Mouse (Mus musculus): ENCODE measurements around the gene Sh3rf3.
"Not testable (repeated sequence)": the region's sequence is repeated elsewhere in the genome, so short reads cannot be mapped to it uniquely, and the experiment has no call there.

Sh3rf3 gene

DNA sequence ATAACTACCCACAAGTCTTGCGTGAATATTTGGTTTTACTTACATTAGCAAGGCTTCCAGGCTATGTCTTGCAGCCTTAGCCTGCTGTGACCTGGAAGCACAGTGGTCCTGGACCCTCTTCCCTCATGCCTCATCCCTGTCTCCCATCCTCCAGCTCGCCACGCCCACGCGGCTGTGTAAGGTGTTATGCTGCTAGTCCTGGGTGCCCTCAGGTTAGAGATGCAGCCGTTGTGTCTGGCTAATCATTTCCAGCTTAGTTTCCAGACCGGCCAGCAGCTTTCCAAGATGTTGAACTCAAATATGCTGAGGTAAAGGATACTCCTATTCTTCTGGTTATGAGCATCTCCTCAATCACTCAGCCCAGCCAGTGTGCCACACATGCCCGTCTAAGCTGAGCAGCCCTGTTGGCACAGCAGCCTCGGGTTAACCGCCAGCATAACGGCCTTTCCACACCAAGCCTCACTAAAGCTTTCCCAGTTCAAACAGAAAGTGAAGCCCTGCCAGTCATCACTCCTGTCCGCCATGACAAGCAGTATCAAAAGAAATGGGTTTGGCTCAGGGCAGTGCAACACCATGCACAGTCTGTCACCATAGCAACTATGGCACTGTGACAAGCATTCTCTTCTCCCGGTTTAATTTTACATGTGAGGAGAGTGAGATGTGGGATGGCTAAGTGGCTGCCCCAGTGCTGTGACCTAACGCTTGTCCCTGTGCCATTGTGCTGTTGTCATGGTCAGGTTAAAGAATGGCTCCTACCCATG lies 276.9 kb downstream of the Sh3rf3 start:
- in situ Hi-C loops (cut with MboI, MseI) = no loop called here

DNA sequence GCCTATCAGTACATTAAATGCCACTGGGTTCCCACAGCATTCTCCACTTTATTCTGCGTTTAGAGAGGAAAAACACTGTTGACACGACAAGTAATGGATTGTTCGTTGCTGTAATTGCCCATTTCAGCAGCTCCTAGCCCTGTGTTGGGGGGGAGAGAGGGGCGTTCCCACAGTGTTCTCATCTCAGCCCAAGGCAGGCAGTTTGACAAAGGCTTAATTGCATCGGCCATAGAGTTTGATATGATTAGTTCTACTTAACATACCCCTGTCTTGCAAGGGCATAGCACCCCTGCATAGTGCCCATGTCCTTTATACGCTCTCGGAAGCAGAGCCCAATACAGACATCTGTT lies 277.4 kb downstream of the Sh3rf3 start:
- in situ Hi-C loops (cut with MboI, MseI) = no loop called here

GRCm38 (mm10) chr10:59091556-59091955 lies 278.4 kb downstream of the Sh3rf3 start:
- in situ Hi-C loops (cut with MboI, MseI) = no loop called here

DNA sequence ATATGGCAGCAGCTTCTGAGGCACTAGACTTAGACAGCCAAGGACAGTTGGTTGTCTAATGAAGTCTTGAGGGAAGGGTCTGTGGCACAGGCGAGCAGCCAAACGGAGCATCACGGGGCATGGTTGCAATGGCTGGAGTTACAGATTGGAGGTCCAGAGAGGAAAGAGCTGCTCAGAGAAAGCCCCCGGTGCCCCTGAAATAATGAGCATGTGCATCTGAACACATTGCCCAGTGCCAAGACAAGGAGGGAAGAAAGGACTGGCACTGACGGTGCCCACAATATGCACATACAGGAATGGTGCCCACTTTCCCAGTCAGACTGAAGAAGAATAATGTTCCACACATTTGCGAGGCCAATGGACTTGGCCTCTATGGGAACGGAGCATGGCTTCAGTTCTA lies 278.8 kb downstream of the Sh3rf3 start:
- in situ Hi-C loops (cut with MboI, MseI) = no loop called here

- in situ Hi-C loops (cut with MboI, MseI) = not testable (repeated sequence)
Measured at GRCm38 (mm10) chr10:59103076-59103475, 289.9 kb downstream of the Sh3rf3 start.

DNA sequence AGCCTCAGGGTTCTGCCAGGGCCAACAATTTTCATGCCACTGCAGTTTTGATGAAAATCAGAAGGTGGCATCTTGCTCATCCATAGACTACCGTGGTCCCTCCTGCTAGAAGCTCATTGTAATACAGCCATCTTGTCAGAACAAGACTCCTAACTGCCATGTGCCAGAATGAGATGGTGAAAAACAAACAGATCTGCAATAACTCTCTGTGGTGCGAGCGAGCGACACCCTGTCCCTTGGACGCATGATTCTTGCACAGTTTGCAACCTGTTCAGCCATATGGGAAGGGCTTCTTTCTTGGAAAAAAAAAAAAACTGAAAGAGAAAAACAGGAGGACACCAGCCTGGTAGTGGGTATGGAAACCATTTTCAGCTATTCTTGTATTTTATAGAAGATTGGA lies 291.5 kb downstream of the Sh3rf3 start:
- in situ Hi-C loops (cut with MboI, MseI) = no loop called here

DNA sequence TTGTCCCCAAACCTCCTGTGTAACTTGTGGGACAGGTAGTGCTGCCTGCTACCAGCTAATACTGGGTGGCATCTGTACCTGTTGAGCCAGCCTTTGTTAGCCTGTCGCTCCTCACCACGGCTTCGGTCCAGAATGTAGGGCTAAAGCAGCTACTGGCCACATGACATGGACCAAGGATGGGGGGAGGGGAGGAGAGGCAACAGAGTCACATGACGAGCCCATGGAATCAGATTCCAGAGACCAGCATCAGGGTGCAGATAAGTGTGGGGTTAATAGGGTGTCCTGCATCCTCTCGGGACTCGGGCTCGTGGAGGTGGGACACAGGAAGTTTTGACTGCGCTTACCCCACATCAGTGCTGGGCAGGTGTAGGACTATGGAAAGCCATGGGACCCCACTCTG lies 292.7 kb downstream of the Sh3rf3 start:
- in situ Hi-C loops (cut with MboI, MseI) = no loop called here

DNA sequence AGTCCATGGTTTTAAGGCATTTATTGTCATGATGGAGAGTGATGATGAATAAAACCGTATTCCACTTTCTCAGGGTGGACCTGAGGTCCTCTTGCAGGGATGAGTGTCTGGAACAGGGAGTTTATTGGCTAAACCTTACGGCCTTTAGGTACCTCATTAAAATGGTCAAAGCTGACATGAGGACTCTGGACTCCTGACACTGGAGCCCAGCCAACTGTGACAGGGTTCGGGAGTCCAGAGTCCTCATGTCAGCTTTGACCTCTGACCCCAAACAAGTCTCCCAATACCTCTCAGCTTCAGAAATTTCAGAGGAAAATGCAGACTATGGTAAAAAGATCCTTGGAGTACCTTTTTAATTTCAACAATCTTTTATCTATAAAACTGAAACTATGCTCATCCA lies 293.5 kb downstream of the Sh3rf3 start:
- in situ Hi-C loops (cut with MboI, MseI) = no loop called here

- in situ Hi-C loops (cut with MboI, MseI) = no loop called here
Measured at GRCm38 (mm10) chr10:59109015-59109414, 295.9 kb downstream of the Sh3rf3 start.

DNA sequence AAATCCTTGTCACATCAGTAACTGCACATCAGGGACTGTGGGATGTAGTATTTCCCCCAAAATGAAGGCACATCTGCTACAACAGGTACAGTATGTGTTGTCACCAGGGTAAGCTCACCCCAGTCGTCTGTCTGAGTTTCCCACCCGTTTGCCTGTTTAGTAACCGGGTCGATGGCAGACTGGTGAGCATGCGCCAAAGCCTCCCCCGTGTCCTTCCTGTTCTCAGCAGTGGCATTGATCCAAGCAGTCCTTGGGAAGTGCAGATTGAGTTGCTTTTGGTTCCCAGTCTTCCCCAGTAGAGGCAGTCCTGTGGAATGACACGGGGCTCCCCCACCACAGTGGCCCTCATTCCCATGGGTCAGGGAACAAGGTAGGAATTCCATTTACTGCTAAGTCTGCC lies 297.2 kb downstream of the Sh3rf3 start:
- in situ Hi-C loops (cut with MboI, MseI) = loop anchor here in 1 of 2 experiments (10.0 kb wide), 1 partner anchor 174 kb away; no protein-coding TSS in a partner anchor

DNA sequence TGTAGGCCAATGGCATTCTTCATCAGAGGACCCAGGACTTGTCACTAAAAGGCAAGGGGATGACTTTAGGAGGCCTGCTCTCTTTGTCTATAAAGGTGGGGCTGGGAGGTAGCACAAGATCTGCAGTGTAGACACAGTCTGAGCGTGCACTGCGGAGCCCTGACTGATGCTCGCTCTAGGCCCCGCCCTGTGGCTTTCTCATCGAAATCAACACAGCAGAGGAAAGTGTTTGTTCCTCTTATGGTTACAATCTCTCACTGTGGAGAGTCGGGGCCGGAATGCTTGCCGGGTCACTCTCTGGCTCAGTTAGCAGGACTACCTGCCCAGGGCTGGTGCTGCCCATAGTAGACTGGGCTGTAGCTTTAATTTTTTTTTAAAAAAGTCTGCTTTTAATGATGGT lies 299.6 kb downstream of the Sh3rf3 start:
- in situ Hi-C loops (cut with MboI, MseI) = loop anchor here in 1 of 2 experiments (10.0 kb wide), 1 partner anchor 172 kb away; no protein-coding TSS in a partner anchor

DNA sequence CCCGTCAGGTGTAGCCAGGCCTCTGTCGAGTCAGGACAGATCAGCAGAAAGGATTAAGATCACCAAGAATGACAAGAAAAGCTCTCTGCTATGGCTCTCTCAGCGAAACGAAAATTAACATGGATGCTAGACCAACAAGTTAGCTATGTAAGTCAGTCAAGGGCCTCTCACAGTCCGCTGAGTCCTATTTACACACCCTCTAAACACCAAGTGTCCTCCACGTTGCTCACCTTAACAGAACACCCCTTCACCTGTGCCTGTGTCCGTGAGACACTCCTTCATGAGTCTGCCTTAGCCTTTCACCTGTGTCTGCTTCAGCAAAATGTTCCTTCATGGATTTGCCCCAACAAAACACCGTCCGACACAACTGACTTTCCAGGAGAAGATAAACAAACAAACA lies 300.2 kb downstream of the Sh3rf3 start:
- in situ Hi-C loops (cut with MboI, MseI) = loop anchor here in 1 of 2 experiments (10.0 kb wide), 1 partner anchor 171 kb away; no protein-coding TSS in a partner anchor

- in situ Hi-C loops (cut with MboI, MseI) = loop anchor here in 1 of 2 experiments (10.0 kb wide), 1 partner anchor 170 kb away; no protein-coding TSS in a partner anchor
Measured at GRCm38 (mm10) chr10:59114535-59115291, 301.6 kb downstream of the Sh3rf3 start.

DNA sequence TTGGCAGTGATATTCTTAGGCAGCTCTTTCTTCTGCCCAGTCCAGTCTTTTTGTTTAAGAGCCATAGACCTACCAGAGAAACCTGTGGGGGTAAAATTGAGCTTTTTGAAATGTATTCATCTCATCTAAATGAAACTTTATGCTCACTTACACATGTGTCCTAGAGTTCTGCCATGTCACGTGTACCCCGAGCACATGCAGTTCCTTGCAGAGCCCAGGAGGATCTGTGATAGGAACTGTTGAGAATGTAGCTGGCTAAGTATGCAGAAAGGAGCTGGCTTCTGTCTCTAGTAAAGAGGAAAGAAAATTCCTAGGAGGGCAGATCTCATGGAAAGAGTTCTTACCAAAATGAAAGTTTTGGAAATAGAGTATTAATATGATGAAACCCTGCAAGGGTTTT lies 302.5 kb downstream of the Sh3rf3 start:
- in situ Hi-C loops (cut with MboI, MseI) = loop anchor here in 1 of 2 experiments (10.0 kb wide), 1 partner anchor 169 kb away; no protein-coding TSS in a partner anchor

DNA sequence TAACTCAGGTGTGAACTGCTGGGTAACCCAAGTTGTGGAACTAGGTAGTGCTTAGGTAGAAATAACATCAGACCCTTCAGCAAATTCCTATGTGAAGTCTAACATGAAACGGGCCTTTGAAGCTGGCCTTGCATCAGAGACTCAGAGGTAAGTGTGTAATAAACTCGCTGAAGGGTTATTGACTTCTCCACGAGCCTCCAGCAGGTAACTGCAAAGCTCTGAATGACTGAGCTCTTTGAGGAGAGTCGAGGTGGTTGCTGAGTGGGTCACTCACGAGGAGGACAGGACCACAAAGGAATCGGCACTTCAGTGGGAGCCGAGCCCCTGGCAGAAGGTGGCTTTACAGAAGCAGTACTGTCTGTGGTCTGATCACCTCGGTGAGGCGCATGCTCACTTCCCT lies 303.2 kb downstream of the Sh3rf3 start:
- in situ Hi-C loops (cut with MboI, MseI) = loop anchor here in 1 of 2 experiments (10.0 kb wide), 1 partner anchor 168 kb away; no protein-coding TSS in a partner anchor

DNA sequence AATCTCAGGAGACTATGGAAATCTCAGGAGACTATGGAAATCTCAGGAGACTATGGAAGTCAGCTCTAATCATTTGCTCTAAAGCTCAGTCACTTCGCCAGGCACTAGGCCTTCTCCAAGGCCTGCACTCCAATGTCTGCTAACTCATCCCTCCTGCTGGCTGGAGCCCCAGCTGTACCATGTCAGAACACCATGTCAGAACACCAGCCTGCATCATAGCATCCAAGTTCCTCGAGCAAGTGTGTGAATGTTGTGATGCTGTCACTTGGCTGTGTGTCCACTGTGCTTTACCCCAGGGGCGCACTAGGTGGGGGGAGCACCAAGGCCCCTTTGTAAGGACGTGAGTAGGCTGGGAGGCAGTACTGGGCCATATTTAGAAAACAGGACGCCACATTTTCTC lies 304.4 kb downstream of the Sh3rf3 start:
- in situ Hi-C loops (cut with MboI, MseI) = loop anchor here in 1 of 2 experiments (10.0 kb wide), 1 partner anchor 167 kb away; no protein-coding TSS in a partner anchor

DNA sequence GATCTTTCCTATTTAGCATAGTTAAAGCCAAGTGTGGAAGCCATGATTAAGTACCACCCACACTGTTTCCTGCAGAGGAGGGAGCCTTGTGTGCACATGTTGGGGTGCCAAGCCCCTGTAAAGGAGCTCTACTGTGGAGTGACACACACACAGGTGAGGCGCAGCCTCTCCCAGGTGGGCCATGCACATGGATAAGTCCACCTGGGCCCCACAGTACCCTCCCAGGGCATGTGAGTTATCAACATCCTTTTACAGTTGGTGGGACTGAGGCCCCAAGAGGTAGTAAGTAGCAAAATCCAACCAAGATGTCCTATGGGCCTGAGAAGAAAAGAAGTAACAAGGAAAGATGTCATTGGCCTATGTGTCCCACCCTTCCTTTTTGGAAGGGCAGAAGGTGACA lies 305.8 kb downstream of the Sh3rf3 start:
- in situ Hi-C loops (cut with MboI, MseI) = loop anchor here in 1 of 2 experiments (10.0 kb wide), 1 partner anchor 166 kb away; no protein-coding TSS in a partner anchor

DNA sequence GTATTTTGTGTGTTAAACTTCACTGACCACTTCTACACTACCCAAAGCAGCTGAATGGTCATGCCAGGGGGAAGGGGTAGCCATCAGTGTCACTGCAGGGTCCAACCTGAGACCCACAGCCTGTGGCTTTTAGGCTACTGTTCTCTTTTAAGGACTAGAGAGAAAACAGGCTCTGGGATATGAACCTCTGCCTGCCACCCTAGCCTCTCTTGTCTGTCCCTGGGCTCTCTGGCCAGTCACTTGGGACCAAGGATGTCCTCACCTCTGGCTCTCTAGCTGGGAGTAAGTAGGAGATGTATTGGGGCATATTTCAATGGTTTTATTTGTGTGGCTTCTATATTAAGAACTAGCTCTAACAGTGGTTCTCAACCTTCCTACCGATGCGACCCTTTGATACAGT lies 306.7 kb downstream of the Sh3rf3 start:
- in situ Hi-C loops (cut with MboI, MseI) = loop anchor here in 1 of 2 experiments (10.0 kb wide), 1 partner anchor 165 kb away; no protein-coding TSS in a partner anchor

DNA sequence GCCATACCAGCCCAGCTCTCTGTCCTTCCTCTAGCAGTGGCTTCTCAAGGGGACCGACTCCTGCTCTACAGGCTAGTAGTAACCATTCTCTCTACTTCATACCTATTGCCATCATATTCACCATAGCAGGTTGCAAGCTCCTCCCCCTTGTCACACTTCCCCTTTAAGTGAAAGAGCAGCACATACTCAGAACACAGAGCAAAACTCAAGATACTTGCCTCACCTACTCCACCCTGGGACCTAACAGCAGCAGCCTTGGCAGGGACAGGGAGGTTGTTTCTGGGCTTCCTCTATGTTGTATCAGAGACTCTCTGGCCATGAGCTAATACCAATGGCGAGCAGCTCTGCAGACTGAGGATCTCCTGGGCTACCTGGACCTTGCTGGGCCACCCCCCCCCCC lies 312.3 kb downstream of the Sh3rf3 start:
- in situ Hi-C loops (cut with MboI, MseI) = no loop called here

DNA sequence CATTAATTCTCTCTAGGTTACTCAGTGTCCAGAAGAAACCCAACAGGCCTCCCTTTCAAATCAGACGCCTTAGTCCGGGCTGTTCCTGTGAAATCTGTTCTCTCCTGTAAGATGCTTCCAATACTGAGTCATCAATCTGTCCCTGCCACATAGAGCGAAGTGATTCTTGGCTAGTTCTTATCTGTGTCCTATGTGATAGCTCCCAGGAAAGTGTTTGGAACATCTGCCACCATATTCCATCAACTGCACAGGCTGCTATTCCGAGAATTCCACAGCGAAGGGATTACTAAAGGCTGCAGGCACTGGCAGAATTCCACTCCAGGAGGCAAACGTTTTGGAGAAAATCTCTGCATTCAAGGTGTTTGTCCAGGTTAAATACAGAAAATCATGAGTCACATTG lies 314.5 kb downstream of the Sh3rf3 start:
- in situ Hi-C loops (cut with MboI, MseI) = no loop called here

- in situ Hi-C loops (cut with MboI, MseI) = no loop called here
Measured at GRCm38 (mm10) chr10:59131926-59132628, 318.9 kb downstream of the Sh3rf3 start.
